Mouse (Mus musculus): ENCODE measurements around the gene Slc25a42. TPM values are rescaled to one million over a fixed set of nuclear protein-coding genes. Genes with fewer than 3 reads are reported as not detected.

Gene Slc25a42
- polyA plus RNA-seq, 1 experiment from 2014 or later: 3.9 TPM

GRCm38 (mm10) chr8:70210538-70210937, 1.6 kb downstream of the Slc25a42 start:
- 0 out of 2 replicates have a peak overlapping the region, but pooled peaks have one; percentile 10 for H3K4me2 ChIP-seq (replicated peaks; ENCODE audit: low read depth, low read length)
- no peak for ATAC-seq (ENCODE audit: insufficient number of reproducible peaks, insufficient read depth, low FRiP score, low read depth)
- H3K4me3 ChIP-seq (ENCODE audit: low read depth, low read length): no peak overlapping the region
- no peaks in the 10 kb centered on the region for H3K9me3 ChIP-seq (ENCODE audit: control insufficient read depth, low read depth, low read length)
- H3K36me3 ChIP-seq (ENCODE audit: control insufficient read depth, insufficient read depth, low read length): no peaks in the 10 kb centered on the region
- 22% methylated on average over 8 of the region's 8 CpGs for WGBS
- no peaks in the 10 kb centered on the region for H3K27me3 ChIP-seq (ENCODE audit: control insufficient read depth, insufficient read depth, low read length)
- H3K27ac ChIP-seq (ENCODE audit: low read length): no peak overlapping the region
- H3K4me1 ChIP-seq (ENCODE audit: control insufficient read depth, insufficient read depth, low read length): peaks cover 9% of the 10 kb centered on the region; the same call in 1 of the 2 replicates
- H3K9ac ChIP-seq (replicated peaks; ENCODE audit: low read depth, low read length): no peak overlapping the region

GRCm38 (mm10) chr8:70208130-70208529, 4.0 kb downstream of the Slc25a42 start:
- no peaks in the 10 kb centered on the region for H3K9me3 ChIP-seq (ENCODE audit: control insufficient read depth, low read depth, low read length)
- H3K4me3 ChIP-seq (ENCODE audit: low read depth, low read length): no peak overlapping the region
- peaks cover 9% of the 10 kb centered on the region; the same call in 1 of the 2 replicates for H3K4me1 ChIP-seq (ENCODE audit: control insufficient read depth, insufficient read depth, low read length)
- H3K9ac ChIP-seq (replicated peaks; ENCODE audit: low read depth, low read length): no peak overlapping the region
- no peak for ATAC-seq (ENCODE audit: insufficient number of reproducible peaks, insufficient read depth, low FRiP score, low read depth)
- H3K4me2 ChIP-seq (replicated peaks; ENCODE audit: low read depth, low read length): no peak overlapping the region
- no peaks in the 10 kb centered on the region for H3K36me3 ChIP-seq (ENCODE audit: control insufficient read depth, insufficient read depth, low read length)
- no peak overlapping the region for H3K27ac ChIP-seq (ENCODE audit: low read length)
- no peaks in the 10 kb centered on the region for H3K27me3 ChIP-seq (ENCODE audit: control insufficient read depth, insufficient read depth, low read length)
- 45% methylated on average over 1 of the region's 1 CpGs for WGBS

- no peak for ATAC-seq (ENCODE audit: insufficient number of reproducible peaks, insufficient read depth, low FRiP score, low read depth)
- no peak overlapping the region for H3K27ac ChIP-seq (ENCODE audit: low read length)
Observed at GRCm38 (mm10) chr8:70204757-70205156, 7.3 kb downstream of the Slc25a42 start.

GRCm38 (mm10) chr8:70203072-70203471, 9.0 kb downstream of the Slc25a42 start:
- no peak overlapping the region for H3K9ac ChIP-seq (replicated peaks; ENCODE audit: low read depth, low read length)
- no peak overlapping the region for H3K4me3 ChIP-seq (ENCODE audit: low read depth, low read length)
- 65% methylated on average over 4 of the region's 4 CpGs for WGBS
- no peak for ATAC-seq (ENCODE audit: insufficient number of reproducible peaks, insufficient read depth, low FRiP score, low read depth)
- no peaks in the 10 kb centered on the region for H3K27me3 ChIP-seq (ENCODE audit: control insufficient read depth, insufficient read depth, low read length)
- no peak overlapping the region for H3K4me2 ChIP-seq (replicated peaks; ENCODE audit: low read depth, low read length)
- no peaks in the 10 kb centered on the region for H3K36me3 ChIP-seq (ENCODE audit: control insufficient read depth, insufficient read depth, low read length)
- H3K9me3 ChIP-seq (ENCODE audit: control insufficient read depth, low read depth, low read length): no peaks in the 10 kb centered on the region
- 0 out of 2 replicates have a peak, but pooled peaks cover 2% of the 10 kb centered on the region for H3K4me1 ChIP-seq (ENCODE audit: control insufficient read depth, insufficient read depth, low read length)
- H3K27ac ChIP-seq (ENCODE audit: low read length): no peak overlapping the region

More at GRCm38 (mm10) chr8:70204757-70205156, 7.3 kb downstream of the Slc25a42 start:
- Histone ChIP-seq H3K9ac (replicated peaks; ENCODE audit: low read depth, low read length) (no peak overlapping the region), H3K4me2 (replicated peaks; ENCODE audit: low read depth, low read length) (no peak overlapping the region), H3K27me3 (ENCODE audit: control insufficient read depth, insufficient read depth, low read length) (no peaks in the 10 kb centered on the region), H3K9me3 (ENCODE audit: control insufficient read depth, low read depth, low read length) (no peaks in the 10 kb centered on the region), H3K4me3 (ENCODE audit: low read depth, low read length) (no peak overlapping the region), H3K36me3 (ENCODE audit: control insufficient read depth, insufficient read depth, low read length) (no peaks in the 10 kb centered on the region), H3K4me1 (ENCODE audit: control insufficient read depth, insufficient read depth, low read length) (0 out of 2 replicates have a peak, but pooled peaks cover 2% of the 10 kb centered on the region)
- 68% methylated on average over 1 of the region's 1 CpGs for WGBS

- Histone ChIP-seq H3K4me3 (ENCODE audit: low read depth, low read length) (no peak overlapping the region), H3K27me3 (ENCODE audit: control insufficient read depth, insufficient read depth, low read length) (no peaks in the 10 kb centered on the region), H3K4me2 (replicated peaks; ENCODE audit: low read depth, low read length) (no peak overlapping the region), H3K9me3 (ENCODE audit: control insufficient read depth, low read depth, low read length) (no peaks in the 10 kb centered on the region), H3K36me3 (ENCODE audit: control insufficient read depth, insufficient read depth, low read length) (no peaks in the 10 kb centered on the region), H3K9ac (replicated peaks; ENCODE audit: low read depth, low read length) (no peak overlapping the region), H3K4me1 (ENCODE audit: control insufficient read depth, insufficient read depth, low read length) (0 out of 2 replicates have a peak, but pooled peaks cover 2% of the 10 kb centered on the region), H3K27ac (ENCODE audit: low read length) (no peak overlapping the region)
- ATAC-seq (ENCODE audit: insufficient number of reproducible peaks, insufficient read depth, low FRiP score, low read depth): no peak
- 77% methylated on average over 3 of the region's 3 CpGs for WGBS
Observed at GRCm38 (mm10) chr8:70201417-70201816, 10.7 kb downstream of the Slc25a42 start.

- Histone ChIP-seq H3K9me3 (ENCODE audit: control insufficient read depth, low read depth, low read length) (no peaks in the 10 kb centered on the region), H3K27me3 (ENCODE audit: control insufficient read depth, insufficient read depth, low read length) (no peaks in the 10 kb centered on the region), H3K9ac (replicated peaks; ENCODE audit: low read depth, low read length) (no peak overlapping the region), H3K4me3 (ENCODE audit: low read depth, low read length) (no peak overlapping the region), H3K4me1 (ENCODE audit: control insufficient read depth, insufficient read depth, low read length) (0 out of 2 replicates have a peak, but pooled peaks cover 2% of the 10 kb centered on the region), H3K36me3 (ENCODE audit: control insufficient read depth, insufficient read depth, low read length) (no peaks in the 10 kb centered on the region), H3K4me2 (replicated peaks; ENCODE audit: low read depth, low read length) (no peak overlapping the region), H3K27ac (ENCODE audit: low read length) (no peak overlapping the region)
- 0 out of 2 replicates have a peak, but pooled peaks have one; percentile 8 for ATAC-seq (ENCODE audit: insufficient number of reproducible peaks, insufficient read depth, low FRiP score, low read depth)
- WGBS: 57% methylated on average over 5 of the region's 5 CpGs
Observed at GRCm38 (mm10) chr8:70200098-70200681, 11.9 kb downstream of the Slc25a42 start.

- Histone ChIP-seq H3K9me3 (ENCODE audit: control insufficient read depth, low read depth, low read length) (no peaks in the 10 kb centered on the region), H3K4me1 (ENCODE audit: control insufficient read depth, insufficient read depth, low read length) (0 out of 2 replicates have a peak, but pooled peaks cover 2% of the 10 kb centered on the region), H3K36me3 (ENCODE audit: control insufficient read depth, insufficient read depth, low read length) (no peaks in the 10 kb centered on the region), H3K9ac (replicated peaks; ENCODE audit: low read depth, low read length) (no peak overlapping the region), H3K27me3 (ENCODE audit: control insufficient read depth, insufficient read depth, low read length) (no peaks in the 10 kb centered on the region), H3K4me2 (replicated peaks; ENCODE audit: low read depth, low read length) (no peak overlapping the region), H3K27ac (ENCODE audit: low read length) (no peak overlapping the region), H3K4me3 (ENCODE audit: low read depth, low read length) (no peak overlapping the region)
- WGBS: 47% methylated on average over 7 of the region's 7 CpGs
- no peak for ATAC-seq (ENCODE audit: insufficient number of reproducible peaks, insufficient read depth, low FRiP score, low read depth)
Observed at GRCm38 (mm10) chr8:70197603-70198002, 14.5 kb downstream of the Slc25a42 start.

GRCm38 (mm10) chr8:70195762-70196161, 16.3 kb downstream of the Slc25a42 start:
- no peaks in the 10 kb centered on the region for H3K36me3 ChIP-seq (ENCODE audit: control insufficient read depth, insufficient read depth, low read length)
- no peaks in the 10 kb centered on the region for H3K9me3 ChIP-seq (ENCODE audit: control insufficient read depth, low read depth, low read length)
- H3K27ac ChIP-seq (ENCODE audit: low read length): no peak overlapping the region
- no peak overlapping the region for H3K4me2 ChIP-seq (replicated peaks; ENCODE audit: low read depth, low read length)
- 76% methylated on average over 2 of the region's 2 CpGs for WGBS
- no peak overlapping the region for H3K4me3 ChIP-seq (ENCODE audit: low read depth, low read length)
- H3K9ac ChIP-seq (replicated peaks; ENCODE audit: low read depth, low read length): no peak overlapping the region
- no peaks in the 10 kb centered on the region for H3K27me3 ChIP-seq (ENCODE audit: control insufficient read depth, insufficient read depth, low read length)
- 0 out of 2 replicates have a peak, but pooled peaks cover 2% of the 10 kb centered on the region for H3K4me1 ChIP-seq (ENCODE audit: control insufficient read depth, insufficient read depth, low read length)
- ATAC-seq (ENCODE audit: insufficient number of reproducible peaks, insufficient read depth, low FRiP score, low read depth): no peak

- Histone ChIP-seq H3K4me2 (replicated peaks; ENCODE audit: low read depth, low read length) (no peak overlapping the region), H3K36me3 (ENCODE audit: control insufficient read depth, insufficient read depth, low read length) (no peaks in the 10 kb centered on the region), H3K4me1 (ENCODE audit: control insufficient read depth, insufficient read depth, low read length) (no peaks in the 10 kb centered on the region), H3K27ac (ENCODE audit: low read length) (no peak overlapping the region), H3K27me3 (ENCODE audit: control insufficient read depth, insufficient read depth, low read length) (no peaks in the 10 kb centered on the region), H3K9me3 (ENCODE audit: control insufficient read depth, low read depth, low read length) (no peaks in the 10 kb centered on the region), H3K4me3 (ENCODE audit: low read depth, low read length) (no peak overlapping the region), H3K9ac (replicated peaks; ENCODE audit: low read depth, low read length) (no peak overlapping the region)
- no peak for ATAC-seq (ENCODE audit: insufficient number of reproducible peaks, insufficient read depth, low FRiP score, low read depth)
- WGBS: 82% methylated on average over 3 of the region's 3 CpGs
Observed at GRCm38 (mm10) chr8:70194191-70194590, 17.9 kb downstream of the Slc25a42 start.
